In the genomic region with DNA sequence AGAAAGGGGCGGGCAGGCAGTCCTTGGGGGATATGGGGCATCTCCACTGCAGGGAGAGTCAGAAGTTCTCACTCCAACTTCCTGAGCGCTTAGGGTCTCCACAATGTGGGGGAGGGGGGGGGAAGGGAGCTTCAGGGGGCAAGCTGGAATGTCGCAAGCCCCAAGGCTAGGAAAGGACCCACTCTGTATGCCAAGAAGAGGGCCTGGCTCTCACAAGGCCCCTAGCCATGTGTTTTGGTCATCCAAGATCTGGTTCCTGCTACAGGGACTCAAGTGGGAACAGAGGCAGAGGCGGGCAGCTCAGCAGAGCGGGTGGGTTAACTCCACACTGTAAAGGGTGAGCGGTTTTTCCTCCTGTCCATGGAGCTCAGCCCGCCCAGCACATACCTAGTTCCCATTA, we compare ENCODE assay signal across 13 mouse cellular contexts. TPM values are rescaled to one million over a fixed set of nuclear protein-coding genes. Genes with fewer than 3 reads are reported as not detected.
DNase-seq lines count a peak whose midpoint lies in the region; ATAC-seq and TF ChIP-seq lines count a peak whose summit lies in the region.
"Had no signal": no experiment of that assay in that cellular context is flagged by ENCODE, and none has a peak within 500 bp of the region (broad histone marks: within the 10 kb centered on the region; RNA-seq: fewer than 3 reads in every experiment).

No protein-coding gene starts in this region.

- H3K4me3 ChIP-seq in gastrocnemius, adult 2 months = no peak overlapping the region
- H3K4me3 ChIP-seq in kidney, embryonic 15.5 days (replicated peaks) = no peak overlapping the region
- H3K4me3 ChIP-seq in forebrain, embryonic 14.5 days (ENCODE audit: low read depth, low read length) = no peak overlapping the region
- no peak overlapping the region for H3K4me3 ChIP-seq in midbrain, embryonic 15.5 days
- no peak overlapping the region for H3K4me3 ChIP-seq in cerebellum, adult 2 months (replicated peaks; ENCODE audit: insufficient read depth, low read depth, low read length)
- H3K4me3 ChIP-seq: embryonic facial prominence, embryonic 12.5 days had no signal

- H3K9ac ChIP-seq in kidney, embryonic 15.5 days = no peak overlapping the region
- no peak overlapping the region for H3K9ac ChIP-seq in forebrain, embryonic 14.5 days (ENCODE audit: low read length)
- no peak overlapping the region for H3K9ac ChIP-seq in midbrain, embryonic 15.5 days
- H3K9ac ChIP-seq: embryonic facial prominence, embryonic 12.5 days had no signal

- TF ChIP-seq CTCF in gastrocnemius, adult 2 months (IDR thresholded peaks at IDR 0.05) = no peak
- no peak for TF ChIP-seq CTCF in cerebellum, adult 2 months (IDR thresholded peaks at IDR 0.05; ENCODE audit: borderline replicate concordance, insufficient read depth, low read depth, low read length)

- WGBS in kidney, embryonic 15.5 days = 66% methylated on average over 7 of the region's 7 CpGs
- WGBS in forebrain, embryonic 14.5 days = 89% methylated on average over 7 of the region's 7 CpGs
- 67% methylated on average over 7 of the region's 7 CpGs for WGBS in midbrain, embryonic 15.5 days
- WGBS in cerebellum, adult 2 months = 78% methylated on average over 7 of the region's 7 CpGs

- TF ChIP-seq POLR2A in cerebellum, adult 2 months (IDR thresholded peaks at IDR 0.05; ENCODE audit: borderline replicate concordance, insufficient read depth, low read length) = no peak

- peaks cover 68% of the 10 kb centered on the region for H3K4me1 ChIP-seq in kidney, embryonic 15.5 days
- peaks cover 12% of the 10 kb centered on the region for H3K4me1 ChIP-seq in forebrain, embryonic 14.5 days (ENCODE audit: control insufficient read depth, insufficient read depth, low read length)
- peaks cover 20% of the 10 kb centered on the region for H3K4me1 ChIP-seq in midbrain, embryonic 15.5 days
- H3K4me1 ChIP-seq in cerebellum, adult 2 months (ENCODE audit: control insufficient read depth, insufficient read depth, low read length) = no peaks in the 10 kb centered on the region; the same call in 1 of the 2 replicates

- intact Hi-C loops in gastrocnemius, adult 2 months (cut with DNase I) = no loop called here
- intact Hi-C loops in gastrocnemius, postnatal 36 days (cut with DNase I) = no loop called here

- no peaks in the 10 kb centered on the region for H3K36me3 ChIP-seq in kidney, embryonic 15.5 days
- no peaks in the 10 kb centered on the region for H3K36me3 ChIP-seq in forebrain, embryonic 14.5 days (ENCODE audit: control insufficient read depth, insufficient read depth, low read length)
- H3K36me3 ChIP-seq in midbrain, embryonic 15.5 days (replicated peaks) = no peaks in the 10 kb centered on the region
- H3K36me3 ChIP-seq: embryonic facial prominence, embryonic 12.5 days had no signal

- no peaks in the 10 kb centered on the region for H3K27me3 ChIP-seq in kidney, embryonic 15.5 days
- no peaks in the 10 kb centered on the region for H3K27me3 ChIP-seq in forebrain, embryonic 14.5 days (replicated peaks; ENCODE audit: control insufficient read depth, insufficient read depth, low read length)
- H3K27me3 ChIP-seq in midbrain, embryonic 15.5 days (replicated peaks) = no peaks in the 10 kb centered on the region
- no peaks in the 10 kb centered on the region for H3K27me3 ChIP-seq in cerebellum, adult 2 months (ENCODE audit: control insufficient read depth, insufficient read depth, low read length)
- H3K27me3 ChIP-seq: embryonic facial prominence, embryonic 12.5 days had no signal

- ATAC-seq in kidney, embryonic 15.5 days (replicated peaks; ENCODE audit: low FRiP score) = peak; percentile 23; the same call in 1 of the 2 replicates
- ATAC-seq in forebrain, embryonic 14.5 days = peak; percentile 40
- 0 out of 2 replicates have a peak, but pooled peaks have one; percentile 12 for ATAC-seq in midbrain, embryonic 15.5 days (replicated peaks)
- ATAC-seq in frontal cortex, adult (ENCODE audit: low TSS enrichment) = no peak

- H3K4me2 ChIP-seq in kidney, embryonic 15.5 days = no peak overlapping the region
- H3K4me2 ChIP-seq in forebrain, embryonic 14.5 days (ENCODE audit: low read length) = no peak overlapping the region
- no peak overlapping the region for H3K4me2 ChIP-seq in midbrain, embryonic 15.5 days
- H3K4me2 ChIP-seq: embryonic facial prominence, embryonic 12.5 days; liver, embryonic 11.5 days had no signal

- H3K27ac ChIP-seq in gastrocnemius, adult 2 months = peak overlapping the region; percentile 70
- peak overlapping the region; percentile 37; the same call in 1 of the 2 replicates for H3K27ac ChIP-seq in kidney, embryonic 15.5 days
- no peak overlapping the region for H3K27ac ChIP-seq in forebrain, embryonic 14.5 days (ENCODE audit: low read depth, low read length)
- H3K27ac ChIP-seq in midbrain, embryonic 15.5 days = 0 out of 2 replicates have a peak overlapping the region, but pooled peaks have one; percentile 16
- H3K27ac ChIP-seq in cerebellum, adult 2 months (ENCODE audit: insufficient read depth, low read length) = no peak overlapping the region
- H3K27ac ChIP-seq: embryonic facial prominence, embryonic 12.5 days; macrophage had no signal

- H3K9me3 ChIP-seq in kidney, embryonic 15.5 days (replicated peaks) = no peaks in the 10 kb centered on the region
- H3K9me3 ChIP-seq in forebrain, embryonic 14.5 days (replicated peaks; ENCODE audit: control insufficient read depth, low read length) = no peaks in the 10 kb centered on the region
- no peaks in the 10 kb centered on the region for H3K9me3 ChIP-seq in midbrain, embryonic 15.5 days
- H3K9me3 ChIP-seq: embryonic facial prominence, embryonic 12.5 days had no signal

- DNase-seq in gastrocnemius, adult 2 months = no peak
- DNase-seq in gastrocnemius, postnatal 36 days = no peak
- no peak for DNase-seq in kidney, adult 11 months
- DNase-seq in forebrain, embryonic 14.5 days (ENCODE audit: low spot score) = no peak
- DNase-seq in cerebellum, adult 2 months = no peak
- DNase-seq: cerebellum, adult 9-10 months; kidney, postnatal 25 days had no signal

RNA-seq across cellular contexts. Expression of a gene that starts 37.6 kb away (rescaled TPM):
- total RNA-seq in gastrocnemius, adult 2 months (2021) = 1 to 10 TPM in 1 of 2 experiments, under 1 TPM in 1; 0.94 to 2.3 TPM
- total RNA-seq in gastrocnemius, postnatal 36 days (2021) = 1 to 10 TPM; 3.4 to 3.5 TPM
- 11.0 and 12.9 TPM in 2 replicates for polyA plus RNA-seq in kidney, embryonic 15.5 days (2015; fragmentation: Nextera tagmentation; extraction: Ambion mirVana)
- 5.1 and 6.6 TPM in 2 replicates for polyA plus RNA-seq in forebrain, embryonic 14.5 days (2014; fragmentation: Nextera tagmentation; extraction: Ambion mirVana)
- polyA plus RNA-seq in midbrain, embryonic 15.5 days (2015; fragmentation: Nextera tagmentation; extraction: Ambion mirVana) = 21.9 and 22.0 TPM in 2 replicates
- 8.0 and 8.7 TPM in 2 replicates for polyA plus RNA-seq in cerebellum, adult 2 months (2012; rRNA removed)
- polyA plus RNA-seq: macrophage had no signal

Comparison
In these comparisons a context has a peak if more than half of its experiments do, and no peak if none do; other contexts are left out.
1. H3K27ac ChIP-seq: peak in gastrocnemius, adult 2 months (single experiment), kidney, embryonic 15.5 days (single experiment) and midbrain, embryonic 15.5 days (single experiment); none in forebrain, embryonic 14.5 days (single experiment) and cerebellum, adult 2 months (single experiment).